Mouse (Mus musculus) liver, postnatal 0 days (tissue): ENCODE data around the gene Dscam.

Experiments
- CTCF ChIP-seq: sonication (generic); IDR thresholded peaks from 2 replicates; pipeline ENCODE4 v1.5.1; 2016; ENCODE audit warnings: antibody characterized with exemption, low read depth
- EP300 ChIP-seq: IDR thresholded peaks from 2 replicates; pipeline ENCODE4 v1.6.1; 2016; ENCODE audit warnings: antibody characterized with exemption, low read depth, mild to moderate bottlenecking

DNA sequence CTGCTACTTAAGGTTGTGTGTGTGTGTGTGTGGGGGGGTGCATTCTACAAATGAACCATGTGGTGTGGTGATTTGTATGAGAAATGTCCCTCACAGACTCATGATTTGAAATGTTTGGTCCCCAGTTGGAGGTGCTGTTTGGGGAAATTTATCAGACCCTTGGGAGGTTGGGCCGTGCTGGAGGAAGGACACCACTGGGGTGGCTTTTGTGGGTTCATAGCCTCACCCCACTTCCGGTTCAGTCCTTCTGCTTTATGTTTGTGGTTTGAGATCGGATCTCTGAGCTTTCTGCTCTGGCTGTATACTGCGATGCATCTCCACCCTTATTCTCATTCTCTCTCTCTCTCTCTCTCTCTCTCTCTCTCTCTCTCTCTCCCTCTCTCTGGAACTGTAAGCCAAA, 516.5 kb downstream of the Dscam start:
- TF ChIP-seq EP300 = no peak
- TF ChIP-seq CTCF = no peak
